Mouse (Mus musculus): ENCODE measurements around the gene Foxn3.

- TF ChIP-seq CTCF (IDR thresholded peaks at IDR 0.05; ENCODE audit: extremely low read depth, insufficient read depth, insufficient read length, insufficient replicate concordance) (no peak), POLR2A (IDR thresholded peaks at IDR 0.05; ENCODE audit: low read depth, low read length) (no peak)
Observed at GRCm38 (mm10) chr12:99339640-99340325, 223.6 kb downstream of the Foxn3 start.

All from spleen, adult 2 months (tissue).